Mouse (Mus musculus) left cerebral cortex, postnatal 36 days (tissue): Measurements from ENCODE around the gene Pnmal1. TPM values are rescaled to one million over a fixed set of nuclear protein-coding genes. Genes with fewer than 3 reads are reported as not detected.
A peak's percentile ranks its signal among the peaks of the same experiment; 100 is the strongest.

ENCODE experiments used
- DNase-seq, 2 experiments: peaks; one replicate each; pipeline ENCODE4 v3.0.0; 2021 to 2022; ENCODE audit warnings: low spot score in 2 of 2, mixed read lengths in 1 of 2
- intact Hi-C: fragments of 180-260 bp; cut with DNase I; formaldehyde crosslinking; loops from one replicate; pipeline ENCODE4 v1.15.1; 2025
- total RNA-seq, 2 experiments: library from RNA; stranded (reverse); gene quantifications; 2 replicates each; pipeline ENCODE4 v1.2.3; 2021

Pnmal1 gene
- total RNA-seq, 2 experiments from 2014 or later = 109 to 111 TPM

DNA sequence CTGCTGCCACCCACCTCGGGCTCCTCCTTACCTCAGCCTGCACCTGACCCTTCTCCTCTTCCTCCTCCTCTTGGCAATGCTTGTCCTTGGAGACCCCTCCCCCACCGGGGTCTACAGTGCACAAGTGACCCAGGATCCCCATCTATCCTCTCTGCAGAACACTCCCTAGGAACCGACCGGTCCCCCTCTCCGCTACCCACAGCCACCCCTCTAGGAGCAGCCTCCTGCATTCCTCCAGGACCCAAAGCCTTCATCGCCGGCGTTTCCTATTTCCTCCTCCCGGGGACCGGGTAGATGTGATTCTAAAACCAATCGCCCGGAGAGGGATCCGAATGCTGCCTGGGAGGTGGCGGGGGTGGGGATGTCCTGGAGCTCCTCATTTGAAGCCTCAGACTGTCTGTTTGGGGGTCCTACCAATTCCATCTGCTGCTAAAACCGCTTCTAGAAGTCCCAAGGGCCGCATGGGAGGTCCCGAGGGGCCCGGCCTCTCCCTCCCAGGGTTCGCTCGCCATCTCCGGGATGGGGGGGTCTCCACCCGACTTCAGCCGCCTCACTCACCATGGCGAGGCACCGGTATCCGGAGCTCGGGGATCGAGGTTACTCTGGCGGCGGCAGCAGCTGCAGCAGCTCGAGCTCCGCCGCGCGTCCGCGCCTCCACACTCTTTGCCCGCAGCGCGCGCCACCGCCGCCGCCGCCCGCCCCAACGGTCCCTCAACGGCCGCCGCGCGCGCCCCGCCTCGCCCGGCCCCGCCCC lies 36.0 kb upstream of the Pnmal1 start:
- intact Hi-C loops = no loop called here
- DNase-seq = peak in 1 of 2 experiments; percentile 31

DNA sequence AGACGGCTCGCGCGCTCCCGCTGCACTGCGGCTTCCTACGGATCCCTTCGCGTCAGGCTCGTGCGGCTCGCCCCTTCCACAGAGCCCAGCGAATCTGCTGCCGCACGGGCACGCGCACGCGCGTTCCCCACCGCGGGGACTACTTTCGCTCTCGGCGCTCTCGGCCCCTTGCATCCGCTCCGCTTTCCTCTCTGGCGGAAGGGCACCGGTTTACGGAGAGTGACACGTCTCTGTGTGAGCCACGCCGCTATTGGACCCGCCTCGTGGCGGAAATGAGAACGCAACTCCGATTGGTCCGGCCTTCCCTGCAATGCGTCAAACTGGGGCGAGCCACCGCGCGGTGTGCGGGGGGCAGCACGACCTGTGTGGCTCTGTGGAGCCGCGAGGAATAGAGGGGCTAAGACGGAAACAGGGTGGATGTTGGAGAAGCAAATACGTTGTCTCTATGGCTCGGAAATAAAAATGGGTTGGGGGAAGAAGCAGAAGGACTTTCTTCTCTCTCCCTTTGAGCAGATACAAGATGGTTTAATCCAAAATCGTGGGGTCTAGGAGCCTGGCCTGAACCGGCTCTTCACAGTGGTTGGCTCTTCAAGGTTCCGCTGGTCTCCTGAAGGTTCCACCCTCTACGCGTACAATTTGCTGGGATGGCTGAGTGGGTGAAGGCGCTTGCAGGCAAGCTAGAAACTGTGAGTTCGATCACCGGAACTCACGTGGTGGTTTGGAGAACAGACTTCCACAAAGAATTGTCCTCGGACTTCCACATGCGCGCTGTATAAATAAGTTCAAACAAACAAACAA lies 35.2 kb upstream of the Pnmal1 start, which contains the start of gene Calm3:
Gene Calm3 (minus strand): TSS at position 78 of the 798 bp plus-strand sequence.
- peak; percentile 100 for DNase-seq
- intact Hi-C loops = no loop called here

DNA sequence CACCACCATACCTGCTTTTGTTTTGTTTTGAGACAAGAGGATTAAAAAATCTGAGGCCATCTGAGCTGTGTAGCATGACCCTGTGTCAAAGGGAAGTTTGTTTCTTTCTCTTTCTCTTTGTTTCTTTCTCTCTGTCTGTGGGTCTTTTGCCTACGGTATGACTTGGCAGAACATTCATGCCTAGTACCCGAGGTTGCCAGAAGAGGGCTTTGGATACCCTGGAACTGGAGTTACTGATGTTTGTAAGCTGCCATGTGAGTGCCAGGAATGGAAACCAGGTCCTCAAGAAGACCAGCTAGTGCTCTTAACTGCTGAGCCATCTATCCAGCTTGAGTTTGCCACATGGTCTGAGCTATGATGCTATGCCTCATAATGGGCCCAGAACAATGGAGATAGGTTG lies 31.1 kb upstream of the Pnmal1 start:
- DNase-seq = no peak
- intact Hi-C loops = no loop called here

- intact Hi-C loops = no loop called here
- peak; percentile 72 to 82 for DNase-seq
Observed at GRCm38 (mm10) chr7:16930850-16931249, 28.6 kb upstream of the Pnmal1 start.

GRCm38 (mm10) chr7:16931968-16932627 lies 27.4 kb upstream of the Pnmal1 start:
- DNase-seq = peak; percentile 79 to 88
- intact Hi-C loops = loop anchor here (1.0 to 2.0 kb wide), 3 partner anchors 18 to 131 kb away; partner anchors contain the start of gene Hif3a

DNA sequence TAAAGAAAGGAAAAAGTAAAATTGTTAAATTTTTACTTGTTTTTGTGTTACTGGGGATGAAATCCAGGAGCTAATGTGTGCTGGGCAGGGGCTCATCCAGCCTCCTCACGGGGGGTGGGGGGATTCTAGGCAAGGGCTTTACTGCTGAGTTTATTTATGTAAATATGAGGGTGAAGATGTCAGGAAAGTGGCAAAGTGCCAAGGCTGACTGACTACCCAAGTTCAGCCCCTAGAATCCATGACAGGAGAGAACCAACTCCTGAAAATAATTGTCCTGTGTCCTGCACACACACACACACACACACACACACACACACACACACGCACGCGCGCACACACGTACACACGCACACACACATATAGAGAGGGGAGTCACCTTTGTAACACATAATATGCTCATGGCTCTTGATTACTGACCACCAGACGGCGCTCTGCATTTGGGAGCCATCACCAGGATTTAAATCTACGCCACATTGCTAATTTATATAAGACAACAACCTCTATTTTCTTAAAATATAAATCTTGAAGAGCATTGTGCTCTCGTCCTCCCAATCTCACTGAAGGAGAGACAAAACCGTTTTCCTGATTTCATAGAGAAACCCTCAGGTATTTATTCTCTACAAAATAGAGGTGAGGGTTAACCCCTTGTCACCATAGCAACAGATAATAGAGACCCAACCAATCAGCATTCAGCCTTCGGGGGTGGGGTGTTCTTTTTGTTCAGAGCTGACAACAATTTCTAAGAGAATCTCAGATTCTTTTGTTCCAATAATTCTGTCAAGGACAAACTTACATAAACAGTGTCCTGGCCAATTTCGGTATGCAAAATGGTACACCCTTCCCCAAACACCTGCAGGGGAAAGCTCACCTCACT lies 26.5 kb upstream of the Pnmal1 start:
- peak in 1 of 2 experiments; percentile 42 for DNase-seq
- intact Hi-C loops = loop anchor here (1.0 to 2.0 kb wide), 3 partner anchors 17 to 130 kb away; partner anchors contain the start of gene Hif3a

GRCm38 (mm10) chr7:16937312-16937711 lies 22.2 kb upstream of the Pnmal1 start:
- intact Hi-C loops = no loop called here
- DNase-seq = no peak

DNA sequence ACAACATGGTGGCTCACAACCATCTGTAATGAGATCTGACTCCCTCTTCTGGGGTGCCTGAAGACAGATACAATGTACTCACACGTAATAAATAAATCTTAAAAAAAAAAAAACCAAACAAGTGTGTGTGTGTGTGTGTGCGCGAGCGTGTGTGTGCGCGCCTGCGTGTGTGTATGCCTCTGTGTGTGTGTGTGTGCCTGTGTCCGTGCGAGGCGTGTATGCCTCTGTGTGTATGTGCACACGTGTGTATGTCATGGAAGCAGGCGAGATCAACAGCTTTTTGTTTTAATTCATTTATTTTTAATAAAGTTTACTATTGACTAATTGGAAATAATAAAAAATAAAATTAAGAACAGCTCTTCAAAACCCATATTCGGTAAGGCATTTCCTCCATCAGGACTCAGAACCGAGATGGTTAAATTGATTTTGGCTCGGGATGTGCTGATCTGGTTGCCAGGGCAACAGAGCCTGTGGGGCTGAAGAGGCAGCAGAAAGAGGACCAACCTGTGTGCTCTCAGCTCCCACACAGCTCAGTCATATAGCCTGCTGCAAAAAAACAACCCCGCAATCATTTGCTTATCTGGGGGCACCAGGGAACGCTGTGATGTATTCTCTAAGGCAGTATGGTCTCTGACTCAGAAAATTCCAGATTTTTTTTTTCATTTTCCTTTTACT lies 21.2 kb upstream of the Pnmal1 start:
- intact Hi-C loops = no loop called here
- peak in 1 of 2 experiments; percentile 63 for DNase-seq

DNA sequence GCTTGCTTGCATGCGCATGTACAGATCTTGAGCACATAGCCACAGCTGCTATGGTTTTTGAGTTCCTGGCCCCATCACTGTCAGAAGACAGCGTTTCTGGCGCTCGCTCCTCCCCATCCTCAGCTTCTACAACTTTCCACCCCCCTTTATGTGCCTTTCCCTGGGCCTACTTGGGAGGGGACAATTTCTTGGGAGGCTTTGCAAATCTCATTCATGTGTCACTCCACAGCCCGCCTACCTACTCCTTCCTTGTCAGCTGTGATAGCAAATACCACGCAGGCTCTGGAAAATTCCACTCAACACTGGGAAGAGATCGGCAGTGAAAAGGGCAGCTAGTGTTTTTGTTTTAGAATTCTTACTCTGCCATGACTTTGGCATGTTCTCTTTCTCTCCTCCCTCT lies 19.2 kb upstream of the Pnmal1 start:
- peak; percentile 73 to 77 for DNase-seq
- intact Hi-C loops = no loop called here

- no peak for DNase-seq
- intact Hi-C loops = no loop called here
Observed at GRCm38 (mm10) chr7:16942861-16943260, 16.6 kb upstream of the Pnmal1 start.

GRCm38 (mm10) chr7:16944061-16944807 lies 15.2 kb upstream of the Pnmal1 start, which contains the start of gene Pnmal2:
TSS of gene Pnmal2 (plus strand) at chr7:16944682.
- DNase-seq = peak; percentile 88 to 90
- intact Hi-C loops = no loop called here

DNA sequence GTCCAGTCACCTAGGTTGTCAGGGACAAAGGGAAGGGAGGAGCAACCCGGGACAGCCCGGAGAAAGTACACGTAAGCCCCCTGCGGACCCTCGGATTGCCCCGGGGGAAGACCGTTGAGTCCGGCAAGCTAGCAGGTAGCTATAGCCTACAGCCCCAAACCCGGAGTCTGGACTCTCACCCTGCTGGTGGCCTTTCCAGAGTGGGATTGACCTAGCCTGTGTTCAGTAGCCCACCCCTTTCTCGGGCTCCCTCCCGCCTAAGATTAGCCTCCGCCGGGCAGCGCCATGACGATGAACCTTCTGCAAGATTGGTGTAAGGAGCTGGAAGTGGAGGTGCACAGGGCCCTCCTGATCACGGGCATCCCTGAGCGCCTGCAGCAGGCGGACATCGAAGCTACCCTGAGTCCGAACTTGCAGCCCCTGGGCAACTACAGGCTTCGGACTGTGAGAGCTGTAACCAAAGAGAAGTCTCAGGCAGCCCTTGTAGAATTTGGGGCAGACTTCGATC lies 14.6 kb upstream of the Pnmal1 start:
- intact Hi-C loops = no loop called here
- DNase-seq = no peak

- DNase-seq = peak in 1 of 2 experiments; percentile 37
- intact Hi-C loops = no loop called here
Observed at GRCm38 (mm10) chr7:16945419-16945818, 14.1 kb upstream of the Pnmal1 start.

GRCm38 (mm10) chr7:16946441-16947348 lies 12.8 kb upstream of the Pnmal1 start:
- intact Hi-C loops = no loop called here
- peak; percentile 49 to 56 for DNase-seq

DNA sequence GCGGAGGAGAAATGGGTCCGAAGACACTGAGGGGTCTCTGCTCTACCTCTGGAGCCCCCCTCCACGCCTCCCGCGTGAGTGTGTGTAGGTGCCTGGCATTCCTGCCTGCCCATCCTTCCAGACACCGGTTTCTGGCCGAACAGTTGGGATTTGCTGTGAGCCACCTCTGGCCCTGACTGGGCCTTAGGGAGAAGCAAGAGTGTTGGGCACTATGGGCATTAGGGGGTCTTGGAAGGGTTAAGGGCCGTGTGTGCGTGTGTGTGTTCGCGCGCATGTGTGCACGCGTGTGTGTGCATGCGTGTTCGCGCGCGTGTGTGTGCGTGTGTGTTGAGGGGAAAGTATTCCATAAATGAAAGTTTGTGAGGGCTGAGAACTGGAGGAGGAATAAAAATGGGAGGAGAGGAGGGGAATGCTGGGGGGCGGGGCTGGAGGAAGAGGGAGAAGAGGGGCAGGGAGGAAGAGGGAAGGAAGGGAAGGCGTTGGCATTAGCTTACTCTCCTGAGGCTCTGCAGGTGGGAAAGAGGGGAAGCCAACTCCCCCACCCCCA lies 12.1 kb upstream of the Pnmal1 start:
- peak; percentile 48 to 55 for DNase-seq
- intact Hi-C loops = no loop called here

DNA sequence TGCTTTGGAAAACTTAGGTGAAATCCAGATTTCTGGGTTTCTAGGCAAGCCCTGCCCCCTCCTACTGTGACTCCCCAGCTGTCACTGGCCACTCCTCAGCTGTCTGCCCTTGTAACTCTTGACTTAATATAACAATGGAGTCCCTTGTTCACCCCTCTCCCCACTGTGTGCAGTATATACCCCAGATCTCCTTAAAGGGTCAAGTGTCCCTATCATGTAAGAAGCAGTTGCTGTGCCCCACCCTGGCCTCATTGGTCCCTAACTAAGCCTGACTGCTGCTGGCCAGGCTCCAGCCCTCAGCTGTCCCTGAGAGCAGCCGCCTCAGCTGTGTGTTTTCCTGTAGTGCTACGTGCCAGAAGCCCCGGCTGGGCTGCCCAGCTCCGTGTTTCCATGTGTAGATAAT lies 11.5 kb upstream of the Pnmal1 start:
- peak; percentile 20 to 39 for DNase-seq
- intact Hi-C loops = no loop called here
